In genomic region chr7:66196609-66197445, GRCm38 (mm10) we compare ENCODE assay signal across 8 mouse cellular contexts.
DNase-seq lines count a peak whose midpoint lies in the region; ATAC-seq and TF ChIP-seq lines count a peak whose summit lies in the region.

No protein-coding gene starts in this region.

- no peaks in the 10 kb centered on the region for H3K36me3 ChIP-seq in liver, embryonic 12.5 days
- H3K36me3 ChIP-seq in stomach, postnatal 0 days (ENCODE audit: control insufficient read depth, insufficient read depth, low read length): no peaks in the 10 kb centered on the region
- H3K36me3 ChIP-seq in hindbrain, embryonic 13.5 days: no peaks in the 10 kb centered on the region
- H3K36me3 ChIP-seq in midbrain, embryonic 16.5 days (ENCODE audit: control insufficient read depth, insufficient read depth, low read length): no peaks in the 10 kb centered on the region

- peak overlapping the region; percentile 63 for H3K4me2 ChIP-seq in liver, embryonic 12.5 days
- H3K4me2 ChIP-seq in stomach, postnatal 0 days (replicated peaks; ENCODE audit: low read depth): no peak overlapping the region
- no peak overlapping the region for H3K4me2 ChIP-seq in hindbrain, embryonic 13.5 days
- H3K4me2 ChIP-seq in midbrain, embryonic 16.5 days (ENCODE audit: low read length): no peak overlapping the region

- peak overlapping the region; percentile 20 for H3K4me3 ChIP-seq in liver, embryonic 12.5 days
- H3K4me3 ChIP-seq in stomach, postnatal 0 days (ENCODE audit: low read depth, low read length): no peak overlapping the region
- no peak overlapping the region for H3K4me3 ChIP-seq in hindbrain, embryonic 13.5 days
- H3K4me3 ChIP-seq in midbrain, embryonic 16.5 days (ENCODE audit: low read depth, low read length): no peak overlapping the region

- DNase-seq in ovary, postnatal 36 days (ENCODE audit: low spot score): peak; percentile 43
- no peak for DNase-seq in ovary, postnatal 14 days (ENCODE audit: low spot score)
- DNase-seq in heart, adult 11 months: peak; percentile 98
- peak; percentile 45 for DNase-seq in stomach, postnatal 0 days (ENCODE audit: low spot score)
- no peak for DNase-seq in right cerebral cortex, adult 2 months (ENCODE audit: low spot score in 2 of 2)

- no peaks in the 10 kb centered on the region for H3K9me3 ChIP-seq in liver, embryonic 12.5 days (replicated peaks)
- no peaks in the 10 kb centered on the region for H3K9me3 ChIP-seq in stomach, postnatal 0 days (ENCODE audit: control insufficient read depth, low read length)
- H3K9me3 ChIP-seq in hindbrain, embryonic 13.5 days: no peaks in the 10 kb centered on the region
- no peaks in the 10 kb centered on the region for H3K9me3 ChIP-seq in midbrain, embryonic 16.5 days (replicated peaks; ENCODE audit: control insufficient read depth, low read length, poor library complexity, severe bottlenecking)

- 11% methylated on average over 11 of the region's 11 CpGs for WGBS in liver, embryonic 12.5 days (ENCODE audit: insufficient replicate concordance)
- WGBS in stomach, postnatal 0 days: 57% methylated on average over 11 of the region's 11 CpGs
- 88% methylated on average over 11 of the region's 11 CpGs for WGBS in hindbrain, embryonic 13.5 days
- 89% methylated on average over 11 of the region's 11 CpGs for WGBS in midbrain, embryonic 16.5 days

- H3K27ac ChIP-seq in liver, embryonic 12.5 days: peak overlapping the region; percentile 100
- H3K27ac ChIP-seq in stomach, postnatal 0 days (replicated peaks): no peak overlapping the region
- H3K27ac ChIP-seq in hindbrain, embryonic 13.5 days: no peak overlapping the region
- no peak overlapping the region for H3K27ac ChIP-seq in midbrain, embryonic 16.5 days (ENCODE audit: low read length)

- TF ChIP-seq EP300 in stomach, postnatal 0 days (optimal IDR thresholded peaks at IDR 0.05): no peak

- peak overlapping the region; percentile 72 for H3K9ac ChIP-seq in liver, embryonic 12.5 days
- no peak overlapping the region for H3K9ac ChIP-seq in stomach, postnatal 0 days (ENCODE audit: low read length)
- H3K9ac ChIP-seq in hindbrain, embryonic 13.5 days: no peak overlapping the region
- no peak overlapping the region for H3K9ac ChIP-seq in midbrain, embryonic 16.5 days (ENCODE audit: low read depth, low read length)

- TF ChIP-seq CTCF in stomach, postnatal 0 days (IDR thresholded peaks at IDR 0.05; ENCODE audit: low read depth): no peak

- ATAC-seq in liver, embryonic 12.5 days: peak; percentile 90
- ATAC-seq in stomach, postnatal 0 days (ENCODE audit: low FRiP score, low TSS enrichment): no peak
- no peak for ATAC-seq in hindbrain, embryonic 13.5 days (ENCODE audit: low FRiP score)
- no peak for ATAC-seq in midbrain, embryonic 16.5 days

- peaks cover 99% of the 10 kb centered on the region for H3K4me1 ChIP-seq in liver, embryonic 12.5 days
- no peaks in the 10 kb centered on the region for H3K4me1 ChIP-seq in stomach, postnatal 0 days (replicated peaks; ENCODE audit: control insufficient read depth, insufficient read depth)
- peaks cover 18% of the 10 kb centered on the region for H3K4me1 ChIP-seq in hindbrain, embryonic 13.5 days (replicated peaks)
- no peaks in the 10 kb centered on the region for H3K4me1 ChIP-seq in midbrain, embryonic 16.5 days (ENCODE audit: control insufficient read depth, insufficient read depth, low read length)

- H3K27me3 ChIP-seq in liver, embryonic 12.5 days (replicated peaks): no peaks in the 10 kb centered on the region
- no peaks in the 10 kb centered on the region for H3K27me3 ChIP-seq in stomach, postnatal 0 days (ENCODE audit: control insufficient read depth, insufficient read depth, low read length)
- no peaks in the 10 kb centered on the region for H3K27me3 ChIP-seq in hindbrain, embryonic 13.5 days
- no peaks in the 10 kb centered on the region for H3K27me3 ChIP-seq in midbrain, embryonic 16.5 days (ENCODE audit: control insufficient read depth, insufficient read depth, low read depth, low read length)

Comparison
In these comparisons a context has a peak if more than half of its experiments do, and no peak if none do; other contexts are left out.
1. DNase-seq: peak in ovary, postnatal 36 days (single experiment), heart, adult 11 months (single experiment) and stomach, postnatal 0 days (single experiment); none in ovary, postnatal 14 days (single experiment) and right cerebral cortex, adult 2 months (0 of 2).